Mouse (Mus musculus): Measurements from ENCODE around the gene Cubn.
A peak's percentile ranks its signal among the peaks of the same experiment; 100 is the strongest.

Cubn gene

DNA sequence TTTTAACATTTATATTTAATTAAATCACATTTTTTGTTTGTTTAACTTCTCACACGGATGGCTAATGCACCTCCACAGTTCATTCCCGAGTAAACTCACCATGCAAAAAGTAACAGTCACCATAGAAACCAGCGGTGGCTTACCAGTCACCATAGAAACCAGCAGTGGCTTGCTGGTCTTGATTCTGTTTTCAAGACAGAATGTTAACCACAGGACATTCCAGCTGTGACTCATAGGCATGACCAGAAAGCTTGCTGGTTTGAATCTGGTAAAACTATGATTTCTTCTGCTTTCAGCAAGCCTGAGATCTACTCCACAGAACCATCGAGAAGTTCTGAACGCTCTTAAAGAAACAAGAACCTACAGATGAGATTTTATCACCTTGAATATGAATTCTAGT, 84.3 kb downstream of the Cubn start:
- peak; percentile 73 for DNase-seq

DNA sequence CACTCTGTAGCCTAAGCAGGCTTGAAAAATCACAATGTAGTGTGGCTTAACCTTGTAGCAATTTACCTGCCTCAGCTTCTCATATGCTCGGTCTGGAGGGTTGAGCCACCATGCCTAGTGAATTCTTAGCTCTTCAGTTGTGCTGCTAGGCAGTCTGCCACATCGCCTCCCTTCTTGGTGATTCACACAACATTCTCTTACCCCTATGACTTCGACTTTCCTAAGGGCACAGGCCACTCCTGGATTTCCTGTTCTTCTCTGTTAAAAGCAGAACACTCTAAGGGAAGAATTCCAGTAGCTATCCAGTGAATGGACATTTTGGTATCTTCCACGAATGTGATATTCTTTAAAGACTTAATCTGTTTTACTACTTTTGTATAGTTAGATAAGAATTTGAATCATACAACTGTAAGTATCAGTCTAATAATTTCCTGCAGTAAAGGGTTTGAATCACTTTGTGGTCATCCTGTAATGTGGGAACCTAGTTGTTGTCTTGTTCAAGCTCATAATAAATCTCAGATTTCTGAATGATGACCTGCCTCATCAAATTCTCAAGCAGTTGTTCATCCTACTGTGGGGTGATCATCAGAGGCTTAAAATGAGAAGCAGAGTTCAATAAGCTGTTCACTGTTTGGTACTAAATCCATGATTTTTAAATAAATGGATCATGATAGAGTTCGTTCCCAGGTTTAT, 86.5 kb downstream of the Cubn start:
- no peak for DNase-seq

DNA sequence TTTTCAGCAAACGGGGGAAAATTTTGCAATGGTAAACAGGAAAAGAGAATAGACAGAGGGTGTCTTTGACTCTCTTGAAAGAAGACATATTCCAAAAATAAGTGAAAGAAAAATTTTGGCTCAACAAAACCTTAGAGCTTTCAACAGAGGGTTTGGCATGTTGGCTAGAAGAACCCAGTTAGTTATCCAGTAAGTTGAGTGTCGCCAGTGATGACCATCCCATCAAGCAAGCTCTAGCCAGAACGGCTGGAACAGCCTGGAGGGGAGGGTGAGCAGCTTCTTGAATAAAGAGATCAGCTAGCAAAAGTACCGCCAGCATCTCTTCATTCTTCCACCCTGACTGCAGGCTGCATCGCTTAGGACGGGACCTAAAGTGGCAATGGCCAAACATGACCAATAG, 90.8 kb downstream of the Cubn start:
- DNase-seq = no peak

DNA sequence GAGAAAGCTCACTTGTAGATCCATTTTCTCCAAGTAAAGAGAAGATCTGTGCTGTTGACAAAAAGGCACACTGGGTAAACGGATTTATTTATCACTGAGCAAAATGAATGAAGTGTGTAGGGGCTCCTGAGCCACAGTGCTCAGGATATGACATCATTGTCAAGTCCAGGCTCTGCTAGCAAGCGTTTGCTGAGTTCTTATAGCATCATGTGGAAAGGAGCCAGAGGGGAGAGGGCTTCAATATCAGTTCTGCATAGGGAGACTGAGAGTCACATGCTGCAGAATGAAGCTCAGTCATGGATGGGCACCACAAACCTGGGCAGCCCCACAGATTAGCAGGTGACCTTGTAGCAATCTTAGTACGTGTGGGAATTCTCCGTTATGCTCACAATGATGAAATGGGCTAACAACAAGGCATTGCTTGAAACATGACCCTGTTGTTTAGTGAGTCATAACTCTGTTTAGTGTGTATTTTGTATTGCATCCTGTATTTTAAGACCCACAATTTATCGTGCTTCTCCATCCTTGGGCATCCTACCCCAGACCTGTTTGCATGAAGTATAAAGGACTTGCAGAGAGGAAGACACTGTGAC, 92.0 kb downstream of the Cubn start:
- DNase-seq = no peak

DNA sequence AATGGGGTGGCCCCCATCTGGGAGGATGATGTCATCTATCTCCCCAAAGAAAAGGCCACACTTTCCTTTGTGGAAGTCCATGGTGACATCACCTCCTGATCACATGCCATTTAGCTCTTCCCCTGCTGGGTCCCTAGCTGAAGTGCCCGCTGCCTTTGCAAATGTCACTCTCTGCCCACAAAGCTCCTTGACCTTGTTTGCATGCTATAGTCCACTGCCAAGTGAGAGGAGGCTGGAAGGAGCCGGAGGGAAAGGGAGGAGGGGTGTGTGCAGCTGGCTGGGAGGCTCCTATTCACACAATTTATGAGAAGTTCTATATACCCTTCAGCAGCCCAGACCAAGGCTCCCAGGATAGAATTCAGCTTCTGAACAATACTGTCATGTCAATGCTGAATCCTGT, 92.7 kb downstream of the Cubn start:
- peak; percentile 73 for DNase-seq

DNA sequence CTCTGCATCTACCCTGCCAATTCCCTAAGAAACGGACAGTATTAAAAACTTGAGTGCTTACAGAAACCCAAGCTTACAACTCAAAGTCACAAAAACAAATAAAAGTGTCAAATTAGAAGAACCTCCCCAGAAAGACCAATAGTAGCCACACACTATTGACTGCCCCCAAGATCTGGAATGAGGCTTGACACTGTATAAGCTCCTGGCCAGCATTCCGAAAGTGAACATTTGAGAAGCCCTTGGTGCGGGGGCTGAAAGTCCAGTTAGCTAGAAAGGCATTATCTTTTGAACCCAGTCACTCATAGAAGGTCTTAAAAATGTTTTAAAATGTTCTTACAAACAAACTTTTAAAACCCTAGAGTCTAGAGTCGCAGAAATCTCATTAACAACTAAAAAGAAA, 93.1 kb downstream of the Cubn start:
- no peak for DNase-seq

DNA sequence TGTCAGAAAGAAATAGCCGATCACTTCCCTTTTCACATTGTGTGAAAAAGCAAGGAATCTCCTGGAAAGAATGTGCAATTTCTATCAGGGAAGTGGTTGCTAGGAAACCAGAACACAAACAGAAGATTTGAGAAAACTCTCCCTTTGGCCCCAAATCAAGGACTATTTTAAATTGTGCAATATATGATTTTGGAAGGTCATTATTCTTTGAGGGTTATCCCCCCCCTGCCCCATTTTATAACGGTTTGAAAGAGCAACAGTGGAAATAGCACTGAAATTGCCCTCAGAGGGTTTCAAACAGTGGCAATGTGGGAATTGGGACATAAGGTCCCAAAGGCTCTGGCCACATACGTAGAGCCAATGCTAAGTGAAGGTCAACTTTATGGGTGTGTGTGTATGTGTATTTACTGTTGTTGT, 95.5 kb downstream of the Cubn start:
- peak; percentile 45 for DNase-seq

DNA sequence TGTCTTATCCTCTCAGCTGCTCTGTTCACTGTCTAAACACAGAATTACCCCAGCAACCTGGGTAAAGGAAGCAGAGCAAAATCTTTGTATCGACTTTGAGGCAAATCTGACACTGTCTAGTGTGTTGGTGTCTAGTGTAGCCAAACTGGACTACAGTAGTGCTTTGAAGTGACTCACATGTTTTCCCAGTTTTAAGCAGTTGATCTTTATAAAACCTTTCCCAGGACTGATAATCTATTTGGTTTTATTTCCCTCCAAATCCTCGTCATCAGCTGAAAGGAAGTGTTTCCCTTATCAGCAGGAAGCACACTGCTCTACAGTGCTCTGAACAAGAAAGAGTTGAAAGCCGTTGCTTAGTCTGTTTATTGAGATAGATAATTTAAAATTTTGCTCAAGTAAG, 100.6 kb downstream of the Cubn start:
- no peak for DNase-seq

DNA sequence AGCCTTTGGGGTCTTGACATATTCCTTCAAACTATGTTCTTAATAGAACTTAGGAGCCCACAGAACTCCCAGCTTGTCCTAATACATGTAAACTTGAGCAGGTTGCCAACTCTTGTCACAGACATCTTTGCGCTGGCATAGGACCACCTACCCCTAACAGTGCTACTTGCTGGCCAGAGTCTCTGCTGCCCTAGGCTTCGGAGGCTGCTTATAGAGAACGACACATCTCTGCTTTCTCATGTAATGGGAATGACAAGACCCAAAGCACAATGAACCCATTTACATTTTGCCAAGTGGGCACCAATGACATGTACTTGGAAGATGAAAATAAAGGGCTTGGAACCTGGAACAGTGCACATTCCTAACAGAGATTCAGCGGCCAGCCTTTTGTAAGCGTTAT, 105.0 kb downstream of the Cubn start:
- no peak for DNase-seq

DNA sequence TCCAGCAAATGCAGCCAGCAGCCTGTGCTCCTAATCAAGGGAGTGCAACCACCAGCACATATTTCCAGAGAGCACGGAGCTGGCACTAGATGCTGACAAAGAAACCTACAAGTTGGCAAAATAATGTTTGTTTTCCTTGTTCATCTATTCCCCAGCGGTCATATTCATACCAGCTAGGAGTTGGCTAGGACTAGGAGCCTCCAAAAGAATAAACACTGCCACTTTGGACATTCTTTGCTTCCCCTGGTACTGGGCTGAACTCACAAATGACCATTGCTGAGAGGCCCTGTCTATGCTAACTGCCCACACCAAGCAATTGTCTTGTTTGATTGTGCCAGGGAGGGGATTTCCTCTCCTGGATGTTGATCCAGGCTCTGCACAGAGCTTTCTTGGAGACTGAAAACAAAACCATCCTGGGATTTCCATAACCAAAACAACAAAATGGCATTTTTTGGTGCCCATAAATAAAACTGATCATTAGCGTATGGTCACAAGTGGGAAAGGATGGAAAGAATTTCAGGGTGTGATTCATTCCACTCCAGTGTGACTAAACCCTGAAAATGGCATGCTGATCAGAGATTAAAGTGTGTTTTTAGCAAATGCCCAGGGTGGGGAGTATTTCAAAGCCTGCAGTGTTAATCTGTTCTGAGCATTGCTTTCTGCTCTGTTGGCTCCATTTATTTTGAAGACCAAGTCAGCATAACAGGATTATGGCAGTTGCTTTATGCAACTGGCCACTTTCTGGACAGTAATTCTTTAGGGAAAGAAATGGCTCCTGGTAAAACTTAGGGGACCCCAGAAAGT, 105.9 kb downstream of the Cubn start:
- DNase-seq = no peak

DNA sequence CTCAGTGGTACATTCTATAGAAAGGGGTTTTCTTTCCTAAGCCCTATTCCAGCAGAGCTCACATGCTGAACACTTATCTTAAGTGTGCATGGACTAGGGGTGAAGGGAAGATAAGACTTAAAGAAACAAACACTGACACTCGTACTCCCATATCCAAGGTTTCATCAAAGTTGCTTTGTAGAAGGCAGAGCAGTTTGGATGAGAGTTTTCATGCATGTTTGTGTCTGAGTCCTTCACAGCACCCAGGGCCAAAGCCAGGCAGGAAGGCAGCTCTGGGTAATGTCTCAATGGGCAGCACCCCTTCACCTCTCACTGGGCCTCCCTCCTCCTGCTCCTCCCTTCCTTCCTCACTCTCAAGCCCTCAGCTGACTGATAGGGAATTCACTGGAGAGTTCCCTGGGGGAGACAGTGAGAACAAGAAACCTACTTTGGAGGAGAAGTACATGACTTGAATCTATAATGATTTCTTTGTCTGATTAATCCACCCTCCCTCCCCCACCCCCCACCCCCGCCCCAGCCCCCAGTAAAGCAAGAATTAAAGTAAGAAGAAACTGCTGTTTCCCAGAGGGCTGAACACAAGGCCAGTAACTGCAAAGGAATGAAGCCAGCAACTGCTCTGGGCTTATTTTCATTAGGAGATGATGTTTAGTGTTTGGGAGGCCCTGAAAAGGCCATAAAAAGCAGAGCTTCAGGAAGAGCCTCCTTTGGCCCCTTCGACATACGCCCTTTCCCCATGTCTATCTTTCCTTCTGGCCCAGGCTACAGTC, 106.7 kb downstream of the Cubn start:
- peak; percentile 58 for DNase-seq

DNA sequence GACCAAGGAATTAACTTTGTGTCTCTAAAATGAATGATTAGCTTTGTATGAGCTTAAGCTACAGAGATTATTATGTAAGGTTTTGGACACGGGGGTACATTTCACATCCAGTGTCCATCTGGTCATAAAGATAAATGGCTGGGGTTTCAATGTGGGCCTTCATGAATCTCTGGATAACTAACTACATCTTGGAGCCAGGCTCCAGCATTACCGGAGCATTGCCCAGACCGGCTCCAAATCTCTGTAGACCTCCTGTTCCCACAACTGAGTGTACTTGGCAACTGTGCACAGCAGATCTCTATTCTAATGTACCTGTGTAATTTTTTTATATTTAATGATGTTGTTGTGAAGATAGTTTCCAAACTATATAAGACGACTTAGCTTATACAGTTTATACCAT, 115.4 kb downstream of the Cubn start:
- no peak for DNase-seq

DNA sequence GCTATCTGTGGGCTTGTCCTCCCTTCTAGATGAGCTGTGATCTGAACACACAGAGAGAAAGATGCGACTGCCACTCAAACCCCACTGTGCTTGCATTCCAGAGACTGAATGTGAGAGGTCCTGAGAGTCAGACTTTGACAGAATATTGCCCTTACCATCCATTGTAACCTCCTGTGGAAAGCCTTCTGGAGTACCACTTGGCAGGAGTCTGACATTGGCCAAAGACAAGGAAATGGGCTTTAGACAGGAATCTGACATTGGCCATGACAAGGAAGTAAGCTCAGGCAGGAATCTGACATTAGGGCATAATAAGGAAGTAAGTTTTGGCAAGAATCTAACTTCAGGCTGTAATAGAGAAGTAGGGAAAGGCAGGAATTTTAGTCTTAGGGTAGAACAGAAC, 118.3 kb downstream of the Cubn start:
- no peak for DNase-seq

DNA sequence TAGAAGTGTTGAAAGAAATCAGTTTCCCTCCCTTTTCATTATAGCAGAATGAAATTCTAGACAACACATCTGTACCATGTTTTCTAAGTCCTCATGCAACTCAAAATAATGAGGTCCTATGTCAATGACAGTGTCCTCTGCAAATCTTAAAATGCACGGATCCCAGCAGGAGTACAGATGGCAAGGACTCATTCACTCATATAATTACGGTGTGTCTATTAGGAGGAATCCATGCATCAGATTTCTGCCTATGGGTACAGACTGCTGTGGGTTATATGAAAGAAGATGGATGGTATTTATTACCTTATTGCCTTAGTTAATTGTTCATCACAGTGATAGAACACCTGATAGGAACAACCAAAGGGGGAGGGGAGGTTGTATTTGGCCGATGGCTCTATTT, 118.8 kb downstream of the Cubn start:
- DNase-seq = no peak

DNA sequence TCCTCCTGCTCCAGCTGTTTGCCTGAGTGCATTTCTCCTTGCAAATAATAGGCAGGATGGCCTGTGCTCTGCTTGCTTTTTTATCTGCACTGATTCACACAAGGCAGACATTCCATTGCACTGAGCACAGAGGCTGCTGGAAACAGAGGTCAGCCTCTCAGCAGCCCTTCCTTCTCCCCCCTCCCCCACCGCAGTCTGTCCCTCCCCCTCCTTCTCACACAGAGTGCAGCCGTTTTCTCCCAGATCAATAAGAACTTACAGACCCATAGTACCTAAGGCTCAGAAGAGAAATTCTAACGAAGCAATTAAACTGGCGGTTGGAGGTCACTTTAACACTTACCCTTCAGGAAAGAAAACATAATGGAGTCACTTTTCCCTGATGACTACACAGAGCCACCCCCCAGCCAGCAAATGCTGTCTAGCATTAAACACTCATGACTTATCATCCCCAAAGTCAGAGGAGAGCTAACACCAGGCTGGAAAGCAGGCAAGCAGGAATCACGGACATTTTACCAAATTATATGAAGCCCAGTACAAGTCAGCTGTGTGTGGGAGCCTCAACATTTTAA, 119.3 kb downstream of the Cubn start:
- peak; percentile 85 for DNase-seq

DNA sequence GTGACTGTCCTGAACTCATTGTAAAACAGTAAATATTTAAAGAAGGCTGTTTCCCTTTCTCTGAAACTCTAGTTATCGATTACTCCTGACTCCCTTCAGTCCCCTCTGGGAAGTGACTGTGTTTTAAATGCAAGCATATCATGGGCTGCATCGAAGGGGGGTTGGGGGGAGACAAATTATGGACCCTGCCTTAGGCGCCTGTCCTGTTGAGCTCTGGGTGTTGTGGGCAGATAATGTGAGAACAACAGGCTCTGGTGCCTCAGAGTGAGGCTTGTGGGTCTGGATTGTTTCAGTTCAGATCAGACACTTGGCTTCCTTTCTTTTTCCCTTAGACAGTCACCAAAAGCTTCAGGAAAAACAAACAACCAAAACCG, 119.8 kb downstream of the Cubn start:
- peak; percentile 53 for DNase-seq

DNA sequence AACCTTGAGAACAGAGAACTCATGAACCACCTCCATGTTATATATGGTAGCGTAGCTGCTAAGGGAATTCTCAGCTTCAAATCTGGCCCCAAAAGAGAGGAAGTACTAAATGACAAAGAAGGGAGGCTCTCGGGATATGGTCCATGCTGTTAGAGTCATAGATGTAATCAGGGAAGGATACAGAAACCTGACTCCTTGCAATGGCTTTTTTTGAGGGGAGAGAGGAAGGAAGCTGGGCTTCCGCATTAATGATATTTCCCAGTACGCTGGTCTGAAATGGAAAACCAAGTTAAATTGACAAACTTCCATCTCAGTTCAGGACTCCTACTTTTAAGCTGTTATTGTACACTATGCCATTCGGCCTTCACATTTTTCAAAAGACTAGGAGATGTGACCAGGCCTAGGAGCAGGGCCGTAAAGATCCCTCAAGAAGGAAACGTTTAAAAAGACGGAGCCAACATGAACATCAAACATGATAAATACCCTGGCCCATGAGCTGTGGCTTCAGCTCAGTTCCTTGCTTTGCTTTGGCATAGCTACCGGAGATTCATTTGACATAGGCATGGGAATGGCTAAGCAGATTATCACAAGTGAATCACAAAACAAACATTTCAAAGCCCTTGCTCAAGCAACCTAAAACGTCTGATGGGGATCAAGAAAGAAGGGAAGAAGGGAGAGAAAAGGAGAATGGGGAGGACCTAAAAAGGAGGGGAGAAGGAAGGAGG, 120.4 kb downstream of the Cubn start:
- no peak for DNase-seq

DNA sequence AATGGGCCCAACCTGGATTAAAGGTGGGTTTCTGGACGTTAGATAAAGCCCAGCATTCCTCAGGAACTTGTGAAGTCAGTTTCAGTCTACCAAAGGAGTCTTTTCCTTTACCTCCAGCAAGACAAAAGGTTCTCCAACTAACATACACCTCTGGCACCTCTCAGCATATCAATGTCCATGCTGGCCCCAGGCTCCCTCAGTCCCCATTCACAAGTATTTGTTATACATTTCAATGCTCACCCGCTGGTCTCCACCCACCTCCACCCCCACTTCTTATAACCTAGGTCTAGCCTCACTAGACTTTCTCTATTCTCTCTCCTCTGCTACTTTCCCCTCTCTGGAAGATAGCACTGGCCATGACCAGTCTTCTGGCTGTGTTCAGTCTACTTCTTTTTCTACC, 121.1 kb downstream of the Cubn start:
- DNase-seq = no peak

DNA sequence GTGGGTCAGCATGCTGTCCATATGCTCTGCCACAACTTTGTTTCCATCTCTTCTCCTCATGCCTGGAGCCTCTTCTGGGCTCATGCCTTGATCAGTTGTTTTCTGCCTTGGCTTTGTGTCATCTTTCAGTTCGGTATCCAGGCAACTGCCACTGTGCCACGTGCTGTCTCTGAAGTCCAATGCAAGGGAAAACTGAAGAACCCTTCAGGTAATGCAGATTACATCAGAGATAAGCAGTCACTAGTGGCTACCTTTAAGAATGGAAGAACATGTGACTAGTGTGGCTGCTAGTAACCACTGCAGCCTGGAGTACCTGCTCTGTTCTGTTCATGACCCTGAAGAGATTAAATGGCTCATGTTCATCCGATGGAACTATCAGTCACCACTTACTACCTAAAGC, 123.1 kb downstream of the Cubn start:
- DNase-seq = no peak

DNA sequence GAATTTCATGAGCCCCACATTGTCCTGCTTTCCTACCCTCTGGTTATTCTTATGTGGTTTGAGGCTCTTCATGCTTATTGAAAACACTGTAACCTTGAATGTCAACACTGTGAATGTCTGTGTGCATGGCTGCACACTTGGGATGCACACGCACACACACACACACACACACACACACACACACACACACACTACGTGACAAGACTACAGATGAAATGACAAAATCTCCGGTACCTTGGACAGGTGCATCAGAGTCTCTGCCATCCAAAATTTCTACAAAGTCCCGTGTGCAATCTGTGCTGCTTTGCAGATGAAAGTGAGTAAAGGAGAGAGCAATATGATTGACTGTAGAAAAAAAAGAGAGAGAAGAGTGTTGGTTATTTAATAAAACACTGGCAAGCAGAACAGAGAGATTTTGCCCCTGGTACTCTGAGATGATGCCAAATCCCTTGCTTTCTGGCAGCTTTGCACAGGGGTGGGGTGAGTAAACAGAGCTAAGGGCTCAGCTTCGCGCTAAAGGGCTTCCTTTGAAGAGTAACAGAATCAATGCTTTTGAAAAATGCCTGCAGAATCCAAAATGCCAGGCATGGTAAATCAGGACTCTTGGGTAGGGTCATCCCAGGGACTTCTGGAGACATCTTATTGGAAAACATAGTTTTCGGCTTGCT, 133.6 kb downstream of the Cubn start:
- DNase-seq = no peak

DNA sequence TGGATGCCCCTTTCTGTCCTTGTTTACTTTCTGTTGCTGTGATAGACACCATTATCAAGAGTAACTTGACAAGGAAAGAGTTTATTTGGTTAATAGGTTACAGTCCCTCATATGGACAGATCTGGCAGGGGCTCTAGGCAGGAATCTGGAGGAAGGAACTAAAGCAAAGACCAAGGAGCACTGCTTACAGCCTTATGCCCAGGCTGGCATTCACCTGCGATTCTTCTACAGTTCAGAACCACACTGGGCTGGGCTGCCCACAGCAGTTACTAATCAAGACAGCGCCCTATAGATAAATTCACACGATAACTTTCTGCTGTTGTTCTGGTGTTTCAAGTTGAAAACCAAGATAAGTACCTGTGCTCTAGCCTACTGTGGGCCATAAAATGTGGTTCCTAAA, 138.8 kb downstream of the Cubn start:
- DNase-seq = no peak

All from embryo, embryonic 11 days (tissue).